Comparison of ENCODE assay signal across 7 mouse cellular contexts in the genomic region with DNA sequence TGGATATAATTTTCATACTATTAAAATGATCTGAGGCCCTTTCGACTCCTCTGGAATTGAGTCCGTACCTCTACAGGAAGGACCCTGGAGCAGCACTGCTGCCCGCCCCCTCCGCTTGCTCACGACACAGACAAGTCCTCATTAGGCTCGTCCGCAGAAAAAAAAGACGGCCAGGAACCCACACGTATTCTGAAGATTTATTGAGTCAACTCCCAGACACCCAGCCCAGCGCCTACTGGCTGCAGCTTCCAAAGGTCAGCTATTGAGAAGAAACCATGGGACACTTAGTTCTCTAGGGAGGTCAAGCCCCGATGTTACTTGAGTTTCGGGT. TPM values are rescaled to one million over a fixed set of nuclear protein-coding genes. Genes with fewer than 3 reads are reported as not detected.
A peak's percentile ranks its signal among the peaks of the same experiment; 100 is the strongest.
DNase-seq lines count a peak whose midpoint lies in the region; ATAC-seq and TF ChIP-seq lines count a peak whose summit lies in the region.

No protein-coding gene starts in this region.

- DNase-seq in testis, postnatal 10 days (ENCODE audit: low spot score), result no peak
- DNase-seq in forebrain, embryonic 14.5 days (ENCODE audit: low spot score), result no peak
- no peak for DNase-seq in liver, embryonic 13.5 days
- no peak for DNase-seq in stomach, postnatal 0 days (ENCODE audit: low spot score)
- no peak for DNase-seq in gastrocnemius, adult 18-20 months (ENCODE audit: low spot score)
- no peak for DNase-seq in embryo, embryonic 10.5 days (ENCODE audit: low spot score)

- peak overlapping the region; percentile 93 for H3K4me2 ChIP-seq in forebrain, embryonic 14.5 days (ENCODE audit: low read length)
- H3K4me2 ChIP-seq in liver, embryonic 13.5 days, result peak overlapping the region; percentile 97
- H3K4me2 ChIP-seq in stomach, postnatal 0 days (replicated peaks; ENCODE audit: low read depth), result peak overlapping the region; percentile 95

- no peak for TF ChIP-seq POLR2A in testis, adult 2 months (IDR thresholded peaks at IDR 0.05; ENCODE audit: control insufficient read depth, low read depth, low read length)

- H3K9ac ChIP-seq in forebrain, embryonic 14.5 days (ENCODE audit: low read length), result peak overlapping the region; percentile 73
- H3K9ac ChIP-seq in liver, embryonic 13.5 days, result peak overlapping the region; percentile 37
- peak overlapping the region; percentile 77 for H3K9ac ChIP-seq in stomach, postnatal 0 days (ENCODE audit: low read length)

- no peaks in the 10 kb centered on the region; the same call in 1 of the 2 replicates for H3K4me1 ChIP-seq in testis, adult 2 months (ENCODE audit: control insufficient read depth, insufficient read depth, low read length)
- peaks cover 7% of the 10 kb centered on the region for H3K4me1 ChIP-seq in forebrain, embryonic 14.5 days (ENCODE audit: control insufficient read depth, insufficient read depth, low read length)
- H3K4me1 ChIP-seq in liver, embryonic 13.5 days (replicated peaks), result peaks cover 16% of the 10 kb centered on the region
- H3K4me1 ChIP-seq in stomach, postnatal 0 days (replicated peaks; ENCODE audit: control insufficient read depth, insufficient read depth), result no peaks in the 10 kb centered on the region; the same call in 1 of the 2 replicates

- TF ChIP-seq CTCF in testis, adult 2 months (IDR thresholded peaks at IDR 0.05; ENCODE audit: control insufficient read depth, insufficient read depth, insufficient replicate concordance, low read depth, low read length), result no peak
- no peak for TF ChIP-seq CTCF in stomach, postnatal 0 days (IDR thresholded peaks at IDR 0.05; ENCODE audit: low read depth)

- ATAC-seq in forebrain, embryonic 14.5 days, result peak; percentile 13; the same call in 1 of the 2 replicates
- peak; percentile 17 for ATAC-seq in liver, embryonic 13.5 days (ENCODE audit: low read depth)
- no peak for ATAC-seq in stomach, postnatal 0 days (ENCODE audit: low FRiP score, low TSS enrichment)

- no peaks in the 10 kb centered on the region for H3K27me3 ChIP-seq in testis, adult 2 months (ENCODE audit: control insufficient read depth, insufficient read depth, low read length)
- H3K27me3 ChIP-seq in forebrain, embryonic 14.5 days (replicated peaks; ENCODE audit: control insufficient read depth, insufficient read depth, low read length), result no peaks in the 10 kb centered on the region
- peaks cover 27% of the 10 kb centered on the region for H3K27me3 ChIP-seq in liver, embryonic 13.5 days
- no peaks in the 10 kb centered on the region for H3K27me3 ChIP-seq in stomach, postnatal 0 days (ENCODE audit: control insufficient read depth, insufficient read depth, low read length)

- peak overlapping the region; percentile 97 for H3K4me3 ChIP-seq in testis, adult 2 months (ENCODE audit: control insufficient read depth, low read depth, low read length)
- H3K4me3 ChIP-seq in forebrain, embryonic 14.5 days (ENCODE audit: low read depth, low read length), result peak overlapping the region; percentile 59
- peak overlapping the region; percentile 73 for H3K4me3 ChIP-seq in liver, embryonic 13.5 days (replicated peaks)
- H3K4me3 ChIP-seq in stomach, postnatal 0 days (ENCODE audit: low read depth, low read length), result peak overlapping the region; percentile 74

- TF ChIP-seq EP300 in stomach, postnatal 0 days (optimal IDR thresholded peaks at IDR 0.05), result no peak

- WGBS in forebrain, embryonic 14.5 days, result 0% methylated on average over 12 of the region's 12 CpGs
- under 1% methylated on average over 12 of the region's 12 CpGs for whole genome bisulfite sequencing in liver, embryonic 13.5 days (ENCODE audit: insufficient replicate concordance)
- under 1% methylated on average over 12 of the region's 12 CpGs for WGBS in stomach, postnatal 0 days

- H3K9me3 ChIP-seq in forebrain, embryonic 14.5 days (replicated peaks; ENCODE audit: control insufficient read depth, low read length), result no peaks in the 10 kb centered on the region
- no peaks in the 10 kb centered on the region for H3K9me3 ChIP-seq in liver, embryonic 13.5 days (replicated peaks)
- H3K9me3 ChIP-seq in stomach, postnatal 0 days (ENCODE audit: control insufficient read depth, low read length), result no peaks in the 10 kb centered on the region

- H3K27ac ChIP-seq in testis, adult 2 months (ENCODE audit: control insufficient read depth, insufficient read depth, low read depth, low read length), result peak overlapping the region; percentile 97
- H3K27ac ChIP-seq in forebrain, embryonic 14.5 days (ENCODE audit: low read depth, low read length), result peak overlapping the region; percentile 88
- no peak overlapping the region for H3K27ac ChIP-seq in liver, embryonic 13.5 days
- peak overlapping the region; percentile 84 for H3K27ac ChIP-seq in stomach, postnatal 0 days (replicated peaks)

- H3K36me3 ChIP-seq in testis, adult 2 months (ENCODE audit: control insufficient read depth, insufficient read depth, low read length), result no peaks in the 10 kb centered on the region
- peaks cover 17% of the 10 kb centered on the region for H3K36me3 ChIP-seq in forebrain, embryonic 14.5 days (ENCODE audit: control insufficient read depth, insufficient read depth, low read length)
- no peaks in the 10 kb centered on the region for H3K36me3 ChIP-seq in liver, embryonic 13.5 days
- no peaks in the 10 kb centered on the region for H3K36me3 ChIP-seq in stomach, postnatal 0 days (ENCODE audit: control insufficient read depth, insufficient read depth, low read length)

RNA-seq across cellular contexts. Expression of a gene that starts 9.2 kb away (rescaled TPM):
- polyA plus RNA-seq in testis, adult 2 months (2012; rRNA removed), result 0.24 and 0.32 TPM in 2 replicates
- polyA plus RNA-seq in forebrain, embryonic 14.5 days (2014; fragmentation: Nextera tagmentation; extraction: Ambion mirVana), result 18.8 and 20.7 TPM in 2 replicates
- 0.09 and 0.13 TPM in 2 replicates for polyA plus RNA-seq in liver, embryonic 13.5 days (2015; fragmentation: Nextera tagmentation; extraction: Ambion mirVana)
- 0.01 TPM in 1 of 2 replicates, not detected in the other for polyA plus RNA-seq in stomach, postnatal 0 days (2015; fragmentation: Nextera tagmentation; extraction: Ambion mirVana)
- under 1 TPM in 1 of 2 experiments, not detected in 1; 0.09 TPM for total RNA-seq in gastrocnemius, adult 18-20 months (2021)

RNA-seq across cellular contexts. Expression of a gene that starts 9.5 kb away (rescaled TPM):
- 332 and 347 TPM in 2 replicates for polyA plus RNA-seq in testis, adult 2 months (2012; rRNA removed)
- 129 and 141 TPM in 2 replicates for polyA plus RNA-seq in forebrain, embryonic 14.5 days (2014; fragmentation: Nextera tagmentation; extraction: Ambion mirVana)
- 19.4 and 21.0 TPM in 2 replicates for polyA plus RNA-seq in liver, embryonic 13.5 days (2015; fragmentation: Nextera tagmentation; extraction: Ambion mirVana)
- 24.6 and 25.0 TPM in 2 replicates for polyA plus RNA-seq in stomach, postnatal 0 days (2015; fragmentation: Nextera tagmentation; extraction: Ambion mirVana)
- total RNA-seq in gastrocnemius, adult 18-20 months (2021), result 10 to 100 TPM; 13.5 to 15.7 TPM

RNA-seq across cellular contexts. Expression of a gene that starts 12.2 kb away (rescaled TPM):
- polyA plus RNA-seq in testis, adult 2 months (2012; rRNA removed), result 41.3 and 41.9 TPM in 2 replicates
- 19.0 and 20.6 TPM in 2 replicates for polyA plus RNA-seq in forebrain, embryonic 14.5 days (2014; fragmentation: Nextera tagmentation; extraction: Ambion mirVana)
- polyA plus RNA-seq in liver, embryonic 13.5 days (2015; fragmentation: Nextera tagmentation; extraction: Ambion mirVana), result 16.5 and 16.9 TPM in 2 replicates
- polyA plus RNA-seq in stomach, postnatal 0 days (2015; fragmentation: Nextera tagmentation; extraction: Ambion mirVana), result 26.8 and 28.1 TPM in 2 replicates
- total RNA-seq in gastrocnemius, adult 18-20 months (2021), result 10 to 100 TPM; 41.9 to 45.7 TPM

RNA-seq across cellular contexts. Expression of a gene that starts 20.6 kb away (rescaled TPM):
- 191 and 200 TPM in 2 replicates for polyA plus RNA-seq in testis, adult 2 months (2012; rRNA removed)
- 70.6 and 76.3 TPM in 2 replicates for polyA plus RNA-seq in forebrain, embryonic 14.5 days (2014; fragmentation: Nextera tagmentation; extraction: Ambion mirVana)
- 0.93 and 1.0 TPM in 2 replicates for polyA plus RNA-seq in liver, embryonic 13.5 days (2015; fragmentation: Nextera tagmentation; extraction: Ambion mirVana)
- 4.1 TPM in 2 replicates for polyA plus RNA-seq in stomach, postnatal 0 days (2015; fragmentation: Nextera tagmentation; extraction: Ambion mirVana)
- total RNA-seq in gastrocnemius, adult 18-20 months (2021), result 1 to 10 TPM; 7.0 to 7.8 TPM

RNA-seq across cellular contexts. Expression of a gene that starts 20.7 kb away (rescaled TPM):
- 41.2 and 42.8 TPM in 2 replicates for polyA plus RNA-seq in testis, adult 2 months (2012; rRNA removed)
- 2.2 and 3.2 TPM in 2 replicates for polyA plus RNA-seq in forebrain, embryonic 14.5 days (2014; fragmentation: Nextera tagmentation; extraction: Ambion mirVana)
- polyA plus RNA-seq in liver, embryonic 13.5 days (2015; fragmentation: Nextera tagmentation; extraction: Ambion mirVana), result 0.22 and 0.36 TPM in 2 replicates
- 0.55 and 0.76 TPM in 2 replicates for polyA plus RNA-seq in stomach, postnatal 0 days (2015; fragmentation: Nextera tagmentation; extraction: Ambion mirVana)
- under 1 TPM; 0.18 to 0.28 TPM for total RNA-seq in gastrocnemius, adult 18-20 months (2021)

Comparison
In these comparisons a context has a peak if more than half of its experiments do, and no peak if none do; other contexts are left out.
1. RNA of a gene that starts 9.2 kb away (polyA plus RNA-seq): 18.8 to 20.7 TPM in forebrain, embryonic 14.5 days; 0.24 to 0.32 TPM in testis, adult 2 months, 0.09 to 0.13 TPM in liver, embryonic 13.5 days and 0.01 TPM in stomach, postnatal 0 days; every median in the first group is over 10 times any median in the second.
2. Peak in every context shown above with its lines, with median percentiles within 50 percentile points of each other: H3K4me3 ChIP-seq, H3K4me2 ChIP-seq and H3K9ac ChIP-seq.